Mouse (Mus musculus): Measurements from ENCODE around the gene Map4k4. TPM values are rescaled to one million over a fixed set of nuclear protein-coding genes. Genes with fewer than 3 reads are reported as not detected.

Gene Map4k4
- total and polyA plus RNA-seq, 2 experiments: 7.2 to 10.7 TPM

GRCm38 (mm10) chr1:39932216-39932739, 31.6 kb downstream of the Map4k4 start:
- no peak overlapping the region for H3K9ac ChIP-seq (ENCODE audit: low read depth, low read length)
- no peaks in the 10 kb centered on the region for H3K27me3 ChIP-seq (ENCODE audit: control insufficient read depth, insufficient read depth, low read length)
- 78% methylated on average over 9 of the region's 9 CpGs for WGBS
- peaks cover 14% of the 10 kb centered on the region; the same call in 1 of the 2 replicates for H3K79me2 ChIP-seq (ENCODE audit: control insufficient read depth, insufficient read depth, low read length)
- no peak for TF ChIP-seq POLR2A (IDR thresholded peaks at IDR 0.05; ENCODE audit: extremely low read depth, insufficient read depth, low read length)
- TF ChIP-seq CTCF (IDR thresholded peaks at IDR 0.05; ENCODE audit: low read depth, low read length): no peak
- no peak overlapping the region for H3K27ac ChIP-seq (replicated peaks; ENCODE audit: insufficient read depth, low read depth, low read length)
- no peak for DNase-seq (ENCODE audit: extremely low read depth, low read depth, low spot score)
- H3K4me3 ChIP-seq (ENCODE audit: insufficient read depth, low read depth, low read length): no peak overlapping the region
- H3K36me3 ChIP-seq (ENCODE audit: control insufficient read depth, insufficient read depth, low read length): no peaks in the 10 kb centered on the region
- H3K4me1 ChIP-seq (ENCODE audit: control insufficient read depth, insufficient read depth, low read length): peaks cover 3% of the 10 kb centered on the region

- TF ChIP-seq POLR2A (IDR thresholded peaks at IDR 0.05; ENCODE audit: extremely low read depth, insufficient read depth, low read length) (no peak), CTCF (IDR thresholded peaks at IDR 0.05; ENCODE audit: low read depth, low read length) (no peak)
- H3K27ac ChIP-seq (replicated peaks; ENCODE audit: insufficient read depth, low read depth, low read length): no peak overlapping the region
- H3K79me2 ChIP-seq (ENCODE audit: control insufficient read depth, insufficient read depth, low read length): peaks cover 14% of the 10 kb centered on the region; the same call in 1 of the 2 replicates
- no peak for DNase-seq (ENCODE audit: extremely low read depth, low read depth, low spot score)
- H3K36me3 ChIP-seq (ENCODE audit: control insufficient read depth, insufficient read depth, low read length): no peaks in the 10 kb centered on the region
- peaks cover 3% of the 10 kb centered on the region for H3K4me1 ChIP-seq (ENCODE audit: control insufficient read depth, insufficient read depth, low read length)
- no peak overlapping the region for H3K4me3 ChIP-seq (ENCODE audit: insufficient read depth, low read depth, low read length)
- H3K9ac ChIP-seq (ENCODE audit: low read depth, low read length): no peak overlapping the region
- H3K27me3 ChIP-seq (ENCODE audit: control insufficient read depth, insufficient read depth, low read length): no peaks in the 10 kb centered on the region
- WGBS: 84% methylated on average over 10 of the region's 10 CpGs
Observed at GRCm38 (mm10) chr1:39932922-39933321, 32.2 kb downstream of the Map4k4 start.

DNA sequence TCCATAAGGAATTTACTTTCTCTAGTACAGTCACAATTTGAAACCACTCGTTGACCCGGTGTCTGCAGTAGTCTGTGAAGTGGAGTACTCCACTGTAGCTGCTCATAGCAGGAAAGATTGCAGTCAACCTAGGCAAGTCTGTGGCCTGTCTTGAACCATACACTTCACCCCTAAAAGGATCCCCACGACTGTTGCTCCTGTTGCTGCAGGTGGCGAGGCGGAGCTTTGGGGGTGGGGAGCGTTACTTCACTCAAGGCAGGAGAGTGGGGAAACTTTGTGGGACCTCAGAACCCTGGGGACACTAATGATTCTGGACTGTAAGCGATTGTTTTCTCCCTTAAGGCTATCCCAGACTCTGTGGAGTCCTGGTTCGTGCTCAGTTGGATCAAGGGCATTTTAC, 34.2 kb downstream of the Map4k4 start:
- H3K27ac ChIP-seq (replicated peaks; ENCODE audit: insufficient read depth, low read depth, low read length): no peak overlapping the region
- no peak overlapping the region for H3K4me3 ChIP-seq (ENCODE audit: insufficient read depth, low read depth, low read length)
- H3K79me2 ChIP-seq (ENCODE audit: control insufficient read depth, insufficient read depth, low read length): peaks cover 14% of the 10 kb centered on the region; the same call in 1 of the 2 replicates
- H3K36me3 ChIP-seq (ENCODE audit: control insufficient read depth, insufficient read depth, low read length): no peaks in the 10 kb centered on the region
- 81% methylated on average over 8 of the region's 8 CpGs for WGBS
- TF ChIP-seq CTCF (IDR thresholded peaks at IDR 0.05; ENCODE audit: low read depth, low read length) (no peak), POLR2A (IDR thresholded peaks at IDR 0.05; ENCODE audit: extremely low read depth, insufficient read depth, low read length) (no peak)
- DNase-seq (ENCODE audit: extremely low read depth, low read depth, low spot score): no peak
- no peaks in the 10 kb centered on the region for H3K27me3 ChIP-seq (ENCODE audit: control insufficient read depth, insufficient read depth, low read length)
- no peak overlapping the region for H3K9ac ChIP-seq (ENCODE audit: low read depth, low read length)
- H3K4me1 ChIP-seq (ENCODE audit: control insufficient read depth, insufficient read depth, low read length): peaks cover 3% of the 10 kb centered on the region

DNA sequence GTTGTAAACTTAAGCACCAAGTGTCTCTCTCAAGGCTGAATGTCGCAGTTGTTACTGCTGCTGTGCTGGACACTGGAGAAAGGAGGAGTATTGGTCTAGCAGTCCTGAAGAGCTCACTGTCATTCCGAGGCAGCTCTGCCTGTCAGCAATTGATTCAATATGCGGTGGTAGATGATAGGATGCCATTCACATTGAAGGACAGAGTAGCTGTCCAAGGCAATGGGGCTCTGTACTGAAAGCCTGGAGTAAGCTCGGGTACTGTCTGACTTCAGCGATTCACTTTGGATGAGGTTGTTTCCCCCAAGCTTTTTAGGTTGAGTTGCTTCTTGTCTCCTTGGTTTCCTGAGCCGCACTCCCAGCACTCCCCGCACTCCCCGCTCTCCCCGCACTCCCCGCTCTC, 34.9 kb downstream of the Map4k4 start:
- Histone ChIP-seq H3K4me3 (ENCODE audit: insufficient read depth, low read depth, low read length) (no peak overlapping the region), H3K36me3 (ENCODE audit: control insufficient read depth, insufficient read depth, low read length) (no peaks in the 10 kb centered on the region), H3K79me2 (ENCODE audit: control insufficient read depth, insufficient read depth, low read length) (peaks cover 14% of the 10 kb centered on the region; the same call in 1 of the 2 replicates), H3K27me3 (ENCODE audit: control insufficient read depth, insufficient read depth, low read length) (no peaks in the 10 kb centered on the region), H3K9ac (ENCODE audit: low read depth, low read length) (no peak overlapping the region), H3K4me1 (ENCODE audit: control insufficient read depth, insufficient read depth, low read length) (peaks cover 3% of the 10 kb centered on the region), H3K27ac (replicated peaks; ENCODE audit: insufficient read depth, low read depth, low read length) (no peak overlapping the region)
- 6% methylated on average over 10 of the region's 10 CpGs for WGBS
- peak; percentile 16 for DNase-seq (ENCODE audit: extremely low read depth, low read depth, low spot score)
- TF ChIP-seq POLR2A (IDR thresholded peaks at IDR 0.05; ENCODE audit: extremely low read depth, insufficient read depth, low read length): no peak
- TF ChIP-seq CTCF (IDR thresholded peaks at IDR 0.05; ENCODE audit: low read depth, low read length): no peak

DNA sequence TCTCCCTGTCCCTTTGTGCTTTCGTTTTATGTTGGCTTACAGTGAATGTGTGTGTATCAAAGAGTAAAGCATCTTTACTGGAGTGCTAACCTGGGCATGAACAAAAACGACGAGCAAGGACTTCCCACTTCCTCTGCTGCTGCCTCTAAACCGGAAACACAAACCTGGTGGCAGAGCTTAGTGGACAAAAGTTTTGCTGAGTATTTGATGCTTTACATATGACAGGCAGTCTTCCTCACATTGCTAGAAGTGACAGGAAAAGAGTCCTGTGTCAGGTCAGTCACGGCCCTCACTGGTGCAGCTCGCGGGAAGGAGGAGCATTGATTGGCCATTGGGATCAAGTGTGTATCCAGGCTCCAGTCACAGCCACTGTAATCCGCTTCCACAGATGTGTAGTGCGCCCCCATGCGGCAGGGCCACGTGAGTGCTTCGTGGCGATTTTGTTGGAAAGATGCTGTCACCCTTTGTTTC, 35.7 kb downstream of the Map4k4 start:
- TF ChIP-seq POLR2A (IDR thresholded peaks at IDR 0.05; ENCODE audit: extremely low read depth, insufficient read depth, low read length) (no peak), CTCF (IDR thresholded peaks at IDR 0.05; ENCODE audit: low read depth, low read length) (peak; percentile 98)
- Histone ChIP-seq H3K9ac (ENCODE audit: low read depth, low read length) (no peak overlapping the region), H3K4me1 (ENCODE audit: control insufficient read depth, insufficient read depth, low read length) (peaks cover 3% of the 10 kb centered on the region), H3K27me3 (ENCODE audit: control insufficient read depth, insufficient read depth, low read length) (no peaks in the 10 kb centered on the region), H3K27ac (replicated peaks; ENCODE audit: insufficient read depth, low read depth, low read length) (no peak overlapping the region), H3K4me3 (ENCODE audit: insufficient read depth, low read depth, low read length) (peak overlapping the region; percentile 61), H3K36me3 (ENCODE audit: control insufficient read depth, insufficient read depth, low read length) (no peaks in the 10 kb centered on the region), H3K79me2 (ENCODE audit: control insufficient read depth, insufficient read depth, low read length) (peaks cover 14% of the 10 kb centered on the region; the same call in 1 of the 2 replicates)
- peak; percentile 88 for DNase-seq (ENCODE audit: extremely low read depth, low read depth, low spot score)
- under 1% methylated on average over 13 of the region's 13 CpGs for WGBS

DNA sequence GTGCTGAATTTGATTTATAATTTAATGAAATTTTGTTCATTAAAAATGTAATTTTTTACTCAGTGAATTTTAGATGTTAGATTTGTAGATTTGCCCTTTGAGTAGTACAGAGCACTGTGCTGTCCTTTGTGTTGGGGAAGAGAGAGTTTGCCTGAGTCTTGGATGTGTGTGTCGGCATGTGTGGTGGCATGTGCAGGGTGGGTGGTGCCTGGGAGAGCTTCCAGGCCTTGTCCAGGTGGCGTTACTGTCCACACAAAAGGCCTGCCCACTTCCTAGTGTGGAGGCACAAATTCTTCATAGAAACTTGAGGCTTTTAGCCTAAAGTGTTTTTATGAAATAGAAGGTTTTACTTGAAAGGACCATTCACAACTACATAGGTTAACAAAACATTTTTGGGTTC, 36.2 kb downstream of the Map4k4 start:
- Histone ChIP-seq H3K36me3 (ENCODE audit: control insufficient read depth, insufficient read depth, low read length) (no peaks in the 10 kb centered on the region), H3K9ac (ENCODE audit: low read depth, low read length) (no peak overlapping the region), H3K4me1 (ENCODE audit: control insufficient read depth, insufficient read depth, low read length) (peaks cover 3% of the 10 kb centered on the region), H3K79me2 (ENCODE audit: control insufficient read depth, insufficient read depth, low read length) (peaks cover 10% of the 10 kb centered on the region; the same call in 1 of the 2 replicates), H3K27ac (replicated peaks; ENCODE audit: insufficient read depth, low read depth, low read length) (no peak overlapping the region), H3K4me3 (ENCODE audit: insufficient read depth, low read depth, low read length) (no peak overlapping the region), H3K27me3 (ENCODE audit: control insufficient read depth, insufficient read depth, low read length) (no peaks in the 10 kb centered on the region)
- 74% methylated on average over 2 of the region's 2 CpGs for WGBS
- no peak for DNase-seq (ENCODE audit: extremely low read depth, low read depth, low spot score)
- no peak for TF ChIP-seq POLR2A (IDR thresholded peaks at IDR 0.05; ENCODE audit: extremely low read depth, insufficient read depth, low read length)
- TF ChIP-seq CTCF (IDR thresholded peaks at IDR 0.05; ENCODE audit: low read depth, low read length): no peak
